Mouse (Mus musculus): ENCODE results near the gene Gpx1. TPM values are rescaled to one million over a fixed set of nuclear protein-coding genes. Genes with fewer than 3 reads are reported as not detected.

Gpx1 gene
- polyA plus RNA-seq, 1 experiment from 2014 or later, result 824 TPM

- H3K27me3 ChIP-seq (ENCODE audit: low read depth, poor library complexity, severe bottlenecking), result no peaks in the 10 kb centered on the region
- 41% methylated on average over 5 of the region's 5 CpGs for WGBS
These were observed 3.7 kb downstream of the Gpx1 start for GRCm38 (mm10) chr9:108342301-108342831.

GRCm38 (mm10) chr9:108343331-108343730, 4.6 kb downstream of the Gpx1 start:
- Histone ChIP-seq H3K4me1 (peaks cover 33% of the 10 kb centered on the region), H3K36me3 (peaks cover 7% of the 10 kb centered on the region; the same call in 1 of the 2 replicates), H3K27me3 (ENCODE audit: low read depth, poor library complexity, severe bottlenecking) (no peaks in the 10 kb centered on the region), H3K4me3 (no peak overlapping the region), H3K27ac (no peak overlapping the region), H3K9me3 (replicated peaks) (no peaks in the 10 kb centered on the region)
- WGBS, result 93% methylated on average over 3 of the region's 3 CpGs
- no peak for DNase-seq (ENCODE audit: low spot score)

More at GRCm38 (mm10) chr9:108342301-108342831, 3.7 kb downstream of the Gpx1 start:
- no peak for DNase-seq (ENCODE audit: low spot score)
- Histone ChIP-seq H3K27ac (0 out of 2 replicates have a peak overlapping the region, but pooled peaks have one; percentile 48), H3K4me3 (no peak overlapping the region), H3K4me1 (peaks cover 35% of the 10 kb centered on the region), H3K9me3 (replicated peaks) (no peaks in the 10 kb centered on the region), H3K36me3 (peaks cover 16% of the 10 kb centered on the region)

GRCm38 (mm10) chr9:108343835-108344234, 5.1 kb downstream of the Gpx1 start:
- no peak overlapping the region for H3K27ac ChIP-seq
- H3K36me3 ChIP-seq, result peaks cover 4% of the 10 kb centered on the region; the same call in 1 of the 2 replicates
- H3K4me3 ChIP-seq, result no peak overlapping the region
- H3K27me3 ChIP-seq (ENCODE audit: low read depth, poor library complexity, severe bottlenecking), result no peaks in the 10 kb centered on the region
- no peaks in the 10 kb centered on the region for H3K9me3 ChIP-seq (replicated peaks)
- no peak for DNase-seq (ENCODE audit: low spot score)
- H3K4me1 ChIP-seq, result peaks cover 34% of the 10 kb centered on the region
- WGBS, result 93% methylated on average over 1 of the region's 1 CpGs

- Histone ChIP-seq H3K4me3 (no peak overlapping the region), H3K36me3 (peaks cover 7% of the 10 kb centered on the region), H3K27me3 (ENCODE audit: low read depth, poor library complexity, severe bottlenecking) (no peaks in the 10 kb centered on the region), H3K4me1 (peaks cover 37% of the 10 kb centered on the region), H3K9me3 (replicated peaks) (no peaks in the 10 kb centered on the region), H3K27ac (no peak overlapping the region)
- 89% methylated on average over 4 of the region's 4 CpGs for WGBS
- DNase-seq (ENCODE audit: low spot score), result no peak
These were observed 5.8 kb downstream of the Gpx1 start for GRCm38 (mm10) chr9:108344471-108344870.

GRCm38 (mm10) chr9:108347024-108347423, 8.3 kb downstream of the Gpx1 start:
- Histone ChIP-seq H3K4me1 (peaks cover 20% of the 10 kb centered on the region), H3K4me3 (peak overlapping the region; percentile 91), H3K27me3 (ENCODE audit: low read depth, poor library complexity, severe bottlenecking) (no peaks in the 10 kb centered on the region), H3K9me3 (replicated peaks) (no peaks in the 10 kb centered on the region), H3K36me3 (peaks cover 26% of the 10 kb centered on the region), H3K27ac (peak overlapping the region; percentile 94)
- DNase-seq (ENCODE audit: low spot score), result no peak
- 11% methylated on average over 11 of the region's 11 CpGs for WGBS

- no peaks in the 10 kb centered on the region for H3K27me3 ChIP-seq (ENCODE audit: low read depth, poor library complexity, severe bottlenecking)
- WGBS, result under 1% methylated on average over 75 of the region's 75 CpGs
- H3K36me3 ChIP-seq, result peaks cover 33% of the 10 kb centered on the region
- H3K27ac ChIP-seq, result peak within 1 kb of the TSS; percentile 94
- peak within 1 kb of the TSS; percentile 91 for H3K4me3 ChIP-seq
- H3K9me3 ChIP-seq (replicated peaks), result no peaks in the 10 kb centered on the region
- H3K4me1 ChIP-seq, result peaks cover 14% of the 10 kb centered on the region
- DNase-seq (ENCODE audit: low spot score), result peak; percentile 94
These were observed 9.0 kb downstream of the Gpx1 start, which contains the start of gene Usp4 for GRCm38 (mm10) chr9:108347540-108348289. Gene Usp4, plus strand, starts transcription at chr9:108347853.

- Histone ChIP-seq H3K27me3 (ENCODE audit: low read depth, poor library complexity, severe bottlenecking) (no peaks in the 10 kb centered on the region), H3K36me3 (peaks cover 39% of the 10 kb centered on the region), H3K4me1 (peaks cover 14% of the 10 kb centered on the region), H3K9me3 (replicated peaks) (no peaks in the 10 kb centered on the region), H3K4me3 (peak overlapping the region; percentile 91), H3K27ac (peak overlapping the region; percentile 94; the same call in 1 of the 2 replicates)
- no peak for DNase-seq (ENCODE audit: low spot score)
- WGBS, result 9% methylated on average over 14 of the region's 14 CpGs
These were observed 9.6 kb downstream of the Gpx1 start for GRCm38 (mm10) chr9:108348290-108348680.

GRCm38 (mm10) chr9:108349727-108350126, 11.0 kb downstream of the Gpx1 start:
- Histone ChIP-seq H3K4me3 (no peak overlapping the region), H3K36me3 (peaks cover 53% of the 10 kb centered on the region), H3K4me1 (peaks cover 14% of the 10 kb centered on the region), H3K27ac (no peak overlapping the region), H3K9me3 (replicated peaks) (no peaks in the 10 kb centered on the region), H3K27me3 (ENCODE audit: low read depth, poor library complexity, severe bottlenecking) (no peaks in the 10 kb centered on the region)
- 96% methylated on average over 4 of the region's 4 CpGs for WGBS
- no peak for DNase-seq (ENCODE audit: low spot score)

- Histone ChIP-seq H3K27me3 (ENCODE audit: low read depth, poor library complexity, severe bottlenecking) (no peaks in the 10 kb centered on the region), H3K4me3 (no peak overlapping the region), H3K27ac (no peak overlapping the region), H3K4me1 (no peaks in the 10 kb centered on the region), H3K9me3 (replicated peaks) (no peaks in the 10 kb centered on the region), H3K36me3 (peaks cover 95% of the 10 kb centered on the region)
- WGBS, result 92% methylated on average over 9 of the region's 9 CpGs
- no peak for DNase-seq (ENCODE audit: low spot score)
These were observed 39.5 kb downstream of the Gpx1 start for GRCm38 (mm10) chr9:108378234-108378633.

- DNase-seq (ENCODE audit: low spot score), result no peak
- H3K4me1 ChIP-seq, result no peaks in the 10 kb centered on the region
- H3K4me3 ChIP-seq, result no peak overlapping the region
- H3K9me3 ChIP-seq (replicated peaks), result no peaks in the 10 kb centered on the region
- H3K27ac ChIP-seq, result no peak overlapping the region
- WGBS, result 96% methylated on average over 5 of the region's 5 CpGs
- H3K36me3 ChIP-seq, result peaks cover 95% of the 10 kb centered on the region
- H3K27me3 ChIP-seq (ENCODE audit: low read depth, poor library complexity, severe bottlenecking), result no peaks in the 10 kb centered on the region
These were observed 40.0 kb downstream of the Gpx1 start for GRCm38 (mm10) chr9:108378736-108379135.

GRCm38 (mm10) chr9:108379294-108379693, 40.6 kb downstream of the Gpx1 start:
- H3K9me3 ChIP-seq (replicated peaks), result no peaks in the 10 kb centered on the region

GRCm38 (mm10) chr9:108381382-108381781, 42.7 kb downstream of the Gpx1 start:
- Histone ChIP-seq H3K4me1 (no peaks in the 10 kb centered on the region), H3K27me3 (ENCODE audit: low read depth, poor library complexity, severe bottlenecking) (no peaks in the 10 kb centered on the region), H3K27ac (no peak overlapping the region), H3K4me3 (no peak overlapping the region), H3K9me3 (replicated peaks) (no peaks in the 10 kb centered on the region), H3K36me3 (peaks cover 95% of the 10 kb centered on the region)
- WGBS, result 95% methylated on average over 9 of the region's 9 CpGs
- no peak for DNase-seq (ENCODE audit: low spot score)

More at GRCm38 (mm10) chr9:108379294-108379693, 40.6 kb downstream of the Gpx1 start:
- no peak overlapping the region for H3K4me3 ChIP-seq
- H3K4me1 ChIP-seq, result no peaks in the 10 kb centered on the region
- H3K27me3 ChIP-seq (ENCODE audit: low read depth, poor library complexity, severe bottlenecking), result no peaks in the 10 kb centered on the region
- WGBS, result 98% methylated on average over 4 of the region's 4 CpGs
- peaks cover 95% of the 10 kb centered on the region for H3K36me3 ChIP-seq
- DNase-seq (ENCODE audit: low spot score), result no peak
- no peak overlapping the region for H3K27ac ChIP-seq

- WGBS, result 69% methylated on average over 7 of the region's 7 CpGs
- Histone ChIP-seq H3K4me3 (no peak overlapping the region), H3K27ac (no peak overlapping the region), H3K27me3 (ENCODE audit: low read depth, poor library complexity, severe bottlenecking) (no peaks in the 10 kb centered on the region), H3K36me3 (peaks cover 95% of the 10 kb centered on the region), H3K9me3 (replicated peaks) (no peaks in the 10 kb centered on the region), H3K4me1 (no peaks in the 10 kb centered on the region)
- no peak for DNase-seq (ENCODE audit: low spot score)
These were observed 46.3 kb downstream of the Gpx1 start for GRCm38 (mm10) chr9:108385006-108385405.

All from limb, embryonic 10.5 days (tissue).